Mouse (Mus musculus): Measurements from ENCODE around the gene Fam83f.

DNA sequence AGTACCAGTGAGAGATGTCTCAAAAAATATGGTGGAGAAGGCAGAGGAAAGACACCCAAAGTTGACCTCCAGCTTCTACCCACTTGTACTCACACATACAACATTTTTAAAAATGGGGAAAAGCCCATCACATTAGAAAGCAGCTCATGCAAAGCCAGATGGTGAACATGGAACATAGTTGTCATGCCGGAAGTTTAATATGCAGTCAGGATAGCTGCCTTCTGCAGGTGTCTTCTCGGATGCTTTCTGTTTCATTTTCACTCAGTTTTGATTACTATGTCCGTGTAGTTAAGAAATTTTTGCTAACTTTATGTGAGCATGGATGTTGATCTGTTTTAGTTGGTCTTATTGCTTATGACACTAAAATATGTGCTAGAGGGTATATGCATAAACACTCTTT, 63.7 kb downstream of the Fam83f start:
- TF ChIP-seq CTCF (IDR thresholded peaks at IDR 0.05; ENCODE audit: borderline replicate concordance, insufficient read depth, low read depth, low read length) (no peak), POLR2A (IDR thresholded peaks at IDR 0.05; ENCODE audit: borderline replicate concordance, insufficient read depth, low read length) (no peak)
